Mouse (Mus musculus) urinary bladder, postnatal 25 days (tissue): ENCODE data around the gene Nt5dc2.

Experiments used
- DNase-seq: peaks from one replicate; pipeline ENCODE4 v3.0.0; 2022; ENCODE audit warnings: low spot score

Gene Nt5dc2

GRCm38 (mm10) chr14:31130236-31131220 is at the start of gene Nt5dc2:
Gene Nt5dc2, plus strand, starts transcription at chr14:31131053.
- peak; percentile 81 for DNase-seq

GRCm38 (mm10) chr14:31081147-31081546 is 49.7 kb upstream of the Nt5dc2 start:
- DNase-seq = no peak

- DNase-seq = no peak
Measured at GRCm38 (mm10) chr14:31087433-31087832, 43.4 kb upstream of the Nt5dc2 start.

- no peak for DNase-seq
Measured at GRCm38 (mm10) chr14:31088515-31088914, 42.3 kb upstream of the Nt5dc2 start.

DNA sequence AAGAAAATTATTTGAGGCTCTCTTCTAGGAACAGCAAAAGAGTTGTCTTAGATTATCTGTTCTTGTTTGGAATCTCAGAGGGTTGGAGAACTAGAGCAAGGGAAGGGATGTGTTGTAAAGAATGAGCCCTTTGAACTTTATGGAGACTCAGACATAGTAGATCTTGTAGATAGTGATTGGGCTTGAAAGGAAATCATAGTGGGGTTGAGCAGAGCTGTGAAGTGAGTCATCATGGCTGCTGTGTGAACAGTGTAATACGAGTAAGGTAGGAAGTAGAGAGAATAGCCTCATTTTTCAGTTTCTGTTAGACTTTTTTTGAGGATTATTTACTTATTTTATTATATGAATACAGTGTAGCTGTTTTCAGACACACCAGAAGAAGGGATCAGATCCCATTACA is 40.9 kb upstream of the Nt5dc2 start:
- DNase-seq = no peak

- no peak for DNase-seq
Measured at GRCm38 (mm10) chr14:31105156-31105555, 25.7 kb upstream of the Nt5dc2 start.

GRCm38 (mm10) chr14:31110613-31111012 is 20.2 kb upstream of the Nt5dc2 start:
- DNase-seq = no peak

- no peak for DNase-seq
Measured at GRCm38 (mm10) chr14:31112187-31112586, 18.7 kb upstream of the Nt5dc2 start.

DNA sequence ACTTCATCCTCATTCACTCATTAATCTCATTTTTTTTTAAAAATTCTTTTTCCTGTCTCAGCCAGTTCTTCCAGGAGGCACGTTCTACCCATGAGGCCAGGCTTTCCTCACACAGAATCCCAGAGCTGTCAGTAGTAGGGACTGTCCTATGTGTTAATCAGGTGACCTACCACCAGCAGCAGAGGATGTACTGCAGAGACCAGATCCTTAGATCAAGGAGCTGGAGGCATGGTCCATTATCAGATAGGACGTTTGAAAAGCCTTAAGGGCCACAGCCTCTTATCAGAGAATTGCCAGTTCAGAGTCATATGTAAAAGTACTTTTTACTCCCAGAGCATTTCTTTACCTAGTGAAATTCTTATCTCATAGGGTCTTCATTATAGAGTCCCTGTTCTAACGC is 16.8 kb upstream of the Nt5dc2 start:
- no peak for DNase-seq

GRCm38 (mm10) chr14:31115522-31115921 is 15.3 kb upstream of the Nt5dc2 start:
- DNase-seq = no peak

DNA sequence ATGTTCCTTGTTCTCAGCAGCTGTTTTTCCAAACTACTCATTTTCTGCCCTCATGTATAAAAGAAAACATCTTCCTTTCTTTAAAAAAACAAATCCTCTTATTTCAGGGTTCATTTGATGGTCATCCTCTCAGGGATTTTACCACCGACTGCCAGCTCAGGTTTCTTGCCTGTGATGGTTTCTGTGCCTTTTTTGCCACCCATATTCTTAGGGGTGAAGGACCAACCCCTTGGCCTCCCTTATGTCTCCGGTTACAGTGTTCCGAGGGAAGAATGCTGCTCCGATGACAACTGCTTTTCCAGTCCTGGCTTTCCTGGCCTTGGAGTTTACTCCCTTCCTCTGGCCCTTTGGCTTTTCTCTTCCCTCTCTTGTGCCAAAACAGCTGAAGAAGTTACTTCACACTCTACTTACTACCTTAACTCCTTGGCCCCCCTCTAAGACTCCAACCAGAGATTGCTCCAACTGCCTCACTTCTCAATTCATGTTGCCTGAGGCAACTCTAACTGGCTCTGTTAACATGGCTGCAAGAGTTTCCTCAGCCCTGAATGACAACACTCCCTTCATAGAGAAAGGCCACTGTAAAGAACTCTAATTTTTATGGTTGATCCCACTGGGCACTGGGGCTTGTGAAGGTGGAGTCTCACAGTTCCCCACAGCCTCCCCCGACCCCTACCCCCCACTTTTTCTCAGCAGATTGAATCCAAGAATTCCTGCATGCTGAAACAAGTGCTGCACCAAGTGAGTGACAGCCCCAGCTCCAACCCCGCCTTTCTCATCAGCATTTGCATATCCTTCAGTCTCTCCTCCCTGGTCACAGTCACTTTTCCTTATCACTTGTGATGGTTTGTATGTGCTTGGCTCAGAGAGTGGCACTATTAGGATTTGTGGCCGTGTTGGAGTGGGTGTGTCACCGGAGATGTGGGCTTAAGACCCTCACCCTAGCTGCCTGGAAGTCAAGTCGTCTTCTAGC is 5.5 kb upstream of the Nt5dc2 start:
- no peak for DNase-seq

- DNase-seq = no peak
Measured at GRCm38 (mm10) chr14:31126826-31127225, 4.0 kb upstream of the Nt5dc2 start.

DNA sequence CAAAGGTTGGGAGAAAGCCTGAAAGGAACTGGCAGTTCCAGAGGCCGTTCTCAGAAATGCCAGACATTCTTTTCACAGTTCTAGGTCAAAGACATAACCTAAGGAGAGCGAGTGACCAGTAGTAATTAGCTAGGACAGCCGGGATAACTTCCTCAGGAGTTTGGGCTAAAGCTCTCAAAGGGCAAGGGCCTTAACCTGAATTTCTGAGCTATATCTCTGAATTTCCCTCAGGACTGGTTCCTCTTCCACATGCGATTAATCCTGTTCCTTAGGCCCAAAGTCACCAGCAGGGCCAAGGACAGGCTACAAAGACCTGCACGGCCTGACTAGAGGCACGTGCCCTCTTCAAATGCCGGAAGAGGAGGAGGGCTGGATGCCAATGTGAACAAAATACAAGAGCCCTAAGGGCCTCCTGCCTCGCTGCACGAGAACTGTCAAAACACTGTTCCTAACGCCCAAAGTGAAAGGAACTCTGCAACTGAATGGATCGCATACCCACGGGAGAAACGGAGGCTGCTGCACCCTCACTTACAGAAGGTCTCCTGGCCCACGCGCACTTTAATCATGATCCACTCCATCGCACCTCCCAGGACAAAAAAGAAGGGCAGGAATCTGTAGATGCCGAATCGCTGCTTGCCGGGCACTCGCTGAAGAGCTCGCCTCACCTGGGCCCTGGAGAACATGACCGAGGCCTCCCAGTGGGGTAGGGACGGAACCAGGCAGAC is 2.6 kb upstream of the Nt5dc2 start:
- peak; percentile 34 for DNase-seq

- peak; percentile 95 for DNase-seq
Measured at GRCm38 (mm10) chr14:31128826-31129219, 2.0 kb upstream of the Nt5dc2 start, which contains the start of gene Smim4. Gene Smim4, minus strand, starts transcription at chr14:31128956.

- DNase-seq = no peak
Measured at GRCm38 (mm10) chr14:31129326-31130235, 1.3 kb upstream of the Nt5dc2 start.

DNA sequence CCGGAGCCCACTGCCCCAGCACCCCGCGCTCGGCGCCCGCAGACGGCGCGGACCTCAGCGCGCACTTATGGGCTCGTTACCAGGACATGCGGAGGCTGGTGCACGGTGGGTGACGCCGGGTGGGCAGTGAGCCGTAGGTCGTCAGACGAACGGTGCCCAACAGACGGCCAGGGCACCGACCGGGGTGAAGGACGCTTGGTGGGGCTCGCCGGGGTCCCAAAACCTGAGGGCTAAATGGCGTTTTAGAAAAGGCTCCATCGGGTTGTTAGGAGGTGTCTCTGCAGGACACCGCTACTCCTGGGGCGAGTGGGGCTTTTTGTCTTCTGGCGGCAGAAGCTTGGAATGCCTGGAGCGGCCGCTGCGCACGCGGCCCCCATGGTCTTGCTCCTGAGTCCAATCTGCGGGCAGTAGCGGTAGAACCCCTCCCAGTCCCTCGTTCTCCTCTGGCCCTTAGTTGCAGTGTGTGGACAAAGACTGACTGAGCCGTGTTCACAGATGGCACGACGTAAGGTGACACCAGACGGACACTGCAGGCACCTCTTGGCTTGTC is 494 bp downstream of the Nt5dc2 start:
- no peak for DNase-seq

GRCm38 (mm10) chr14:31132031-31132430 is 1.2 kb downstream of the Nt5dc2 start:
- DNase-seq = no peak

GRCm38 (mm10) chr14:31132491-31132975 is 1.7 kb downstream of the Nt5dc2 start:
- DNase-seq = no peak

- DNase-seq = no peak
Measured at GRCm38 (mm10) chr14:31133023-31133665, 2.3 kb downstream of the Nt5dc2 start.
